Mouse (Mus musculus): ENCODE measurements around the gene Reps2. TPM values are rescaled to one million over a fixed set of nuclear protein-coding genes. Genes with fewer than 3 reads are reported as not detected.

The Reps2 gene
- total and polyA plus RNA-seq, 3 experiments, result 2.2 to 2.8 TPM; not detected in 1

GRCm38 (mm10) chrX:162660182-162660581 is 16.7 kb upstream of the Reps2 start (continued):
- TF ChIP-seq GABPA (IDR thresholded peaks at IDR 0.05; ENCODE audit: low read depth, low read length), result no peak
- TF ChIP-seq TCF12 (IDR thresholded peaks at IDR 0.05; ENCODE audit: low read depth, low read length), result peak; percentile 77
- no peak for TF ChIP-seq USF1 (IDR thresholded peaks at IDR 0.05; ENCODE audit: low read depth, low read length)
- TF ChIP-seq BHLHE40 (IDR thresholded peaks at IDR 0.05; ENCODE audit: borderline replicate concordance, low read depth, low read length), result peak; percentile 47; the same call in 1 of the 2 replicates
- no peak for TF ChIP-seq HCFC1 (IDR thresholded peaks at IDR 0.05; ENCODE audit: low read depth, low read length)
- TF ChIP-seq NELFE (IDR thresholded peaks at IDR 0.05; ENCODE audit: low read depth, low read length), result no peak
- no peak for TF ChIP-seq POLR2A (IDR thresholded peaks at IDR 0.05; ENCODE audit: control insufficient read depth in 1 of 2, insufficient read depth in 1 of 2, low read depth in 1 of 2, low read length in 2 of 2, poor library complexity in 1 of 2)
- TF ChIP-seq CTCF (IDR thresholded peaks at IDR 0.05 in 2 of 3, conservative IDR thresholded peaks at IDR 0.05 in 1 of 3; ENCODE audit: control insufficient read depth in 1 of 3, insufficient read depth in 1 of 3, low read depth in 2 of 3, low read length in 3 of 3, poor library complexity in 1 of 3, severe bottlenecking in 1 of 3), result no peak
- no peak for TF ChIP-seq UBTF (IDR thresholded peaks at IDR 0.05; ENCODE audit: borderline replicate concordance, insufficient read depth, low read depth, low read length)
- no peak for TF ChIP-seq POLR2AphosphoS5 (IDR thresholded peaks at IDR 0.05; ENCODE audit: borderline replicate concordance, low read depth, low read length)
- TF ChIP-seq MXI1 (IDR thresholded peaks at IDR 0.05; ENCODE audit: low read depth, low read length), result peak; percentile 46; the same call in 1 of the 2 replicates
- TF ChIP-seq ZMIZ1 (IDR thresholded peaks at IDR 0.05; ENCODE audit: low read depth, low read length), result no peak

- Histone ChIP-seq H3K79me2 (ENCODE audit: control insufficient read depth, insufficient read depth, low read length, poor library complexity) (no peaks in the 10 kb centered on the region), H3K4me3 (ENCODE audit: control insufficient read depth in 1 of 2, insufficient read depth in 1 of 2, low read depth in 2 of 2, low read length in 2 of 2) (no peak overlapping the region), H3K27me3 (ENCODE audit: control insufficient read depth in 1 of 2, insufficient read depth in 2 of 2, low read length in 2 of 2) (no peaks in the 10 kb centered on the region), H3K9me3 (replicated peaks; ENCODE audit: insufficient read depth, low read length) (no peaks in the 10 kb centered on the region), H3K9ac (ENCODE audit: control insufficient read depth, low read depth, low read length, poor library complexity, severe bottlenecking) (no peak overlapping the region), H3K4me1 (ENCODE audit: control insufficient read depth in 1 of 2, insufficient read depth in 2 of 2, low read length in 2 of 2) (peaks cover 11 to 22% of the 10 kb centered on the region in 2 experiments), H3K36me3 (ENCODE audit: control insufficient read depth in 1 of 2, insufficient read depth in 2 of 2, low read length in 2 of 2) (peaks cover 0 to 30% of the 10 kb centered on the region in 2 experiments; a peak in 2 of 4 replicates), H3K27ac (ENCODE audit: control insufficient read depth, low read depth, low read length) (no peak overlapping the region)
- TF ChIP-seq JUND (IDR thresholded peaks at IDR 0.05; ENCODE audit: low read depth, low read length), result no peak
- TF ChIP-seq KAT2A (conservative IDR thresholded peaks at IDR 0.05; ENCODE audit: low read depth, low read length), result no peak
- TF ChIP-seq USF1 (IDR thresholded peaks at IDR 0.05; ENCODE audit: low read depth, low read length), result no peak
- no peak for TF ChIP-seq TBP (IDR thresholded peaks at IDR 0.05; ENCODE audit: low read depth, low read length)
- TF ChIP-seq POLR2AphosphoS5 (IDR thresholded peaks at IDR 0.05; ENCODE audit: borderline replicate concordance, low read depth, low read length), result no peak
- TF ChIP-seq MYC (IDR thresholded peaks at IDR 0.05; ENCODE audit: low read depth, low read length), result no peak
- DNase-seq (ENCODE audit: low read depth, low spot score), result no peak
Observed at GRCm38 (mm10) chrX:162653518-162653917, 10.1 kb upstream of the Reps2 start.

DNA sequence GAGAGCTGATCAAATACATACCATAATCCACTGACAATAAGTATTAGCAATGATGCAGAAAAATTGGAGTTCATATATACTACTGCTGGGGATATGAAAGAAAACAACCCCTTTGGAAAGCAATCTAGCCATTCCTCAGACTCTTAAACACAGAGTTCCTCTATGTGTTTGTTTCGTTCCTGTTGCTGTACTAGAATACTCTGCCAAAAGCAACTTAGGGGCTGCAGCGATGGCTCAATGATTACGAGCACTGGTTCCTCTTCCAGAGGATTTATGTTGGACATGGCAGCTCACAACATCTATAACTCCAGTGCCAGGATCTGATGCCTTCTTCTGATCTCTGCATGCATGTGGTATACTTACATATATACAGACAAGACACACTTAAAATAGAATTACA is 9.0 kb upstream of the Reps2 start:
- no peak overlapping the region for H3K4me3 ChIP-seq (ENCODE audit: control insufficient read depth in 1 of 2, insufficient read depth in 1 of 2, low read depth in 2 of 2, low read length in 2 of 2)
- no peak overlapping the region for H3K27ac ChIP-seq (ENCODE audit: control insufficient read depth, low read depth, low read length)
- peaks cover 0 to 30% of the 10 kb centered on the region in 2 experiments; a peak in 2 of 4 replicates for H3K36me3 ChIP-seq (ENCODE audit: control insufficient read depth in 1 of 2, insufficient read depth in 2 of 2, low read length in 2 of 2)
- no peaks in the 10 kb centered on the region for H3K9me3 ChIP-seq (replicated peaks; ENCODE audit: insufficient read depth, low read length)
- peaks cover 11 to 22% of the 10 kb centered on the region in 2 experiments for H3K4me1 ChIP-seq (ENCODE audit: control insufficient read depth in 1 of 2, insufficient read depth in 2 of 2, low read length in 2 of 2)
- peak; percentile 19 for DNase-seq (ENCODE audit: low read depth, low spot score)
- TF ChIP-seq TBP (IDR thresholded peaks at IDR 0.05; ENCODE audit: low read depth, low read length) (0 out of 2 replicates have a peak, but pooled peaks have one; percentile 17), MAX (IDR thresholded peaks at IDR 0.05; ENCODE audit: low read length) (no peak)
- H3K79me2 ChIP-seq (ENCODE audit: control insufficient read depth, insufficient read depth, low read length, poor library complexity), result no peaks in the 10 kb centered on the region
- no peak overlapping the region for H3K9ac ChIP-seq (ENCODE audit: control insufficient read depth, low read depth, low read length, poor library complexity, severe bottlenecking)
- no peaks in the 10 kb centered on the region for H3K27me3 ChIP-seq (ENCODE audit: control insufficient read depth in 1 of 2, insufficient read depth in 2 of 2, low read length in 2 of 2)
